Mouse (Mus musculus): ENCODE results near the gene Epor. TPM values are rescaled to one million over a fixed set of nuclear protein-coding genes. Genes with fewer than 3 reads are reported as not detected.

Gene Epor
- total and polyA plus RNA-seq, 2 experiments, result 0.74 to 5.0 TPM

DNA sequence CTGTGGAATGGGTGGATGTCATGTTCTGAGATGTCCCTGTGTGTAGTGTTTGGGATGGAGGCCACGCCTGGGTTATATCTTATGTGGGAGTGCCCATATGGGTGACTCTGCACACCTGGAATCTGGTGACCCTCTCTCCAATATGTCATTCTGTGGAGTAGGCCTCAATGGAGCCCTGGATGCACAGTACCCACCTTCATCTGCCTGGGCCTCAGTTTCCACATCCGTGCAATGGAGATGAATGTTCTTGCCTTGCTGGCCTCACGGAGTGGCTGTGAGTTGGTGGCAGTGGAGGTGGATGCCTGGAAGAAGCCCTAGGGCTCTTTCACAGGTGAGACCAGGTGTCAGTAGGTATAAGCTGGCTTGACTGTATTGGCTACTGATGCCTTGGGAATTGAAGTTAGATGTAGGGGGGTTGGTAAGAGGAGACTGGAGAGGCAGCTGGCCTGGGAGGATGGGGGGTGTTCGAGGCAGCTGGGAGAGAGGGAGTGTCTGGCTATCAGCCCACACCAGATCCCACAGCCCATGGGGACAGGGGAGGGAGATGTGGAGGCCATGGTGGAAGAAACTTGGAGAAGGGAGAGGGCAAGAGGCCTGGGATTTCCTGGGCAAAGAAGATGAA lies 25.0 kb downstream of the Epor start:
- H3K4me3 ChIP-seq (ENCODE audit: insufficient read depth, low read depth, low read length), result no peak overlapping the region
- no peak overlapping the region for H3K9ac ChIP-seq (ENCODE audit: low read depth, low read length)
- no peaks in the 10 kb centered on the region for H3K27me3 ChIP-seq (ENCODE audit: control insufficient read depth, insufficient read depth, low read length)
- 94% methylated on average over 4 of the region's 4 CpGs for WGBS
- TF ChIP-seq POLR2A (IDR thresholded peaks at IDR 0.05; ENCODE audit: extremely low read depth, insufficient read depth, low read length) (no peak), CTCF (IDR thresholded peaks at IDR 0.05; ENCODE audit: low read depth, low read length) (no peak)
- H3K79me2 ChIP-seq (ENCODE audit: control insufficient read depth, insufficient read depth, low read length), result no peaks in the 10 kb centered on the region
- H3K4me1 ChIP-seq (ENCODE audit: control insufficient read depth, insufficient read depth, low read length), result no peaks in the 10 kb centered on the region
- no peaks in the 10 kb centered on the region for H3K36me3 ChIP-seq (ENCODE audit: control insufficient read depth, insufficient read depth, low read length)
- DNase-seq (ENCODE audit: extremely low read depth, low read depth, low spot score), result no peak
- H3K27ac ChIP-seq (replicated peaks; ENCODE audit: insufficient read depth, low read depth, low read length), result no peak overlapping the region

- Histone ChIP-seq H3K4me1 (ENCODE audit: control insufficient read depth, insufficient read depth, low read length) (no peaks in the 10 kb centered on the region), H3K27me3 (ENCODE audit: control insufficient read depth, insufficient read depth, low read length) (no peaks in the 10 kb centered on the region), H3K9ac (ENCODE audit: low read depth, low read length) (no peak overlapping the region), H3K4me3 (ENCODE audit: insufficient read depth, low read depth, low read length) (no peak overlapping the region), H3K36me3 (ENCODE audit: control insufficient read depth, insufficient read depth, low read length) (no peaks in the 10 kb centered on the region), H3K27ac (replicated peaks; ENCODE audit: insufficient read depth, low read depth, low read length) (no peak overlapping the region), H3K79me2 (ENCODE audit: control insufficient read depth, insufficient read depth, low read length) (no peaks in the 10 kb centered on the region)
- TF ChIP-seq CTCF (IDR thresholded peaks at IDR 0.05; ENCODE audit: low read depth, low read length) (no peak), POLR2A (IDR thresholded peaks at IDR 0.05; ENCODE audit: extremely low read depth, insufficient read depth, low read length) (no peak)
- no peak for DNase-seq (ENCODE audit: extremely low read depth, low read depth, low spot score)
- WGBS, result 90% methylated on average over 4 of the region's 4 CpGs
These were observed 25.6 kb downstream of the Epor start for GRCm38 (mm10) chr9:21937711-21938175.

GRCm38 (mm10) chr9:21936692-21937570 lies 26.4 kb downstream of the Epor start, which contains the start of gene Plppr2:
Gene Plppr2 (plus strand): TSS chr9:21937033.
- WGBS, result 5% methylated on average over 43 of the region's 43 CpGs
- no peaks in the 10 kb centered on the region for H3K4me1 ChIP-seq (ENCODE audit: control insufficient read depth, insufficient read depth, low read length)
- H3K27me3 ChIP-seq (ENCODE audit: control insufficient read depth, insufficient read depth, low read length), result no peaks in the 10 kb centered on the region
- H3K27ac ChIP-seq (replicated peaks; ENCODE audit: insufficient read depth, low read depth, low read length), result no peak within 1 kb of the TSS
- H3K4me3 ChIP-seq (ENCODE audit: insufficient read depth, low read depth, low read length), result peak within 1 kb of the TSS; percentile 59
- peak within 1 kb of the TSS; percentile 58 for H3K9ac ChIP-seq (ENCODE audit: low read depth, low read length)
- H3K36me3 ChIP-seq (ENCODE audit: control insufficient read depth, insufficient read depth, low read length), result no peaks in the 10 kb centered on the region
- peak; percentile 84 for DNase-seq (ENCODE audit: extremely low read depth, low read depth, low spot score)
- TF ChIP-seq POLR2A (IDR thresholded peaks at IDR 0.05; ENCODE audit: extremely low read depth, insufficient read depth, low read length) (peak; percentile 20; the same call in 1 of the 2 replicates), CTCF (IDR thresholded peaks at IDR 0.05; ENCODE audit: low read depth, low read length) (no peak)
- H3K79me2 ChIP-seq (ENCODE audit: control insufficient read depth, insufficient read depth, low read length), result no peaks in the 10 kb centered on the region

GRCm38 (mm10) chr9:21935466-21936131 lies 27.7 kb downstream of the Epor start:
- no peaks in the 10 kb centered on the region for H3K27me3 ChIP-seq (ENCODE audit: control insufficient read depth, insufficient read depth, low read length)
- H3K9ac ChIP-seq (ENCODE audit: low read depth, low read length), result no peak overlapping the region
- no peak overlapping the region for H3K27ac ChIP-seq (replicated peaks; ENCODE audit: insufficient read depth, low read depth, low read length)
- no peaks in the 10 kb centered on the region for H3K79me2 ChIP-seq (ENCODE audit: control insufficient read depth, insufficient read depth, low read length)
- no peaks in the 10 kb centered on the region for H3K4me1 ChIP-seq (ENCODE audit: control insufficient read depth, insufficient read depth, low read length)
- no peak overlapping the region for H3K4me3 ChIP-seq (ENCODE audit: insufficient read depth, low read depth, low read length)
- no peak for DNase-seq (ENCODE audit: extremely low read depth, low read depth, low spot score)
- TF ChIP-seq CTCF (IDR thresholded peaks at IDR 0.05; ENCODE audit: low read depth, low read length) (no peak), POLR2A (IDR thresholded peaks at IDR 0.05; ENCODE audit: extremely low read depth, insufficient read depth, low read length) (no peak)
- WGBS, result 96% methylated on average over 7 of the region's 7 CpGs
- H3K36me3 ChIP-seq (ENCODE audit: control insufficient read depth, insufficient read depth, low read length), result no peaks in the 10 kb centered on the region

DNA sequence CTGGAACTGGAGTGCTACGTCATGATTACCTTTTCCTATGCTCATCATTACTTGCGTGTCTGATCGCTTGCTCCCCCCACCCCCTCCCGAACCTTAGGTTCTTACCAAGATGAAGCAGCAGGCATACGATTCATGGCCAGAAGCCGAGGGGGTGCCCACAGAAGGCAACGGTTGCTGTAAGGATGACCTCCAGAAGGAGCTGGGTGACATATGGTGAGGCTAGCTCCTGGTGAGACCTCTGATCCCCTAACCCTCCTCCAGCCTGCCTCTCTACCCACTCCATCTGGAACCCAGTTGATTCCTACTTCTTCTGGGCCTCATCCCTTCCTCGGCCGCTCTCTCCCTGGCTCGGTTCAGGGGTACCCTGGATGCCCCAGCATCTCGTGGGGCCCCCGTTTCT lies 29.3 kb downstream of the Epor start:
- no peak for DNase-seq (ENCODE audit: extremely low read depth, low read depth, low spot score)
- no peaks in the 10 kb centered on the region for H3K27me3 ChIP-seq (ENCODE audit: control insufficient read depth, insufficient read depth, low read length)
- H3K36me3 ChIP-seq (ENCODE audit: control insufficient read depth, insufficient read depth, low read length), result no peaks in the 10 kb centered on the region
- H3K79me2 ChIP-seq (ENCODE audit: control insufficient read depth, insufficient read depth, low read length), result no peaks in the 10 kb centered on the region
- TF ChIP-seq CTCF (IDR thresholded peaks at IDR 0.05; ENCODE audit: low read depth, low read length) (no peak), POLR2A (IDR thresholded peaks at IDR 0.05; ENCODE audit: extremely low read depth, insufficient read depth, low read length) (no peak)
- H3K4me1 ChIP-seq (ENCODE audit: control insufficient read depth, insufficient read depth, low read length), result no peaks in the 10 kb centered on the region
- H3K4me3 ChIP-seq (ENCODE audit: insufficient read depth, low read depth, low read length), result no peak overlapping the region
- H3K27ac ChIP-seq (replicated peaks; ENCODE audit: insufficient read depth, low read depth, low read length), result no peak overlapping the region
- no peak overlapping the region for H3K9ac ChIP-seq (ENCODE audit: low read depth, low read length)
- WGBS, result 97% methylated on average over 12 of the region's 12 CpGs

Data from liver, adult 2 months (tissue).